Mouse (Mus musculus) kidney, adult 2 months (tissue): ENCODE data around the gene Osbp. TPM values are rescaled to one million over a fixed set of nuclear protein-coding genes. Genes with fewer than 3 reads are reported as not detected.
A peak's percentile ranks its signal among the peaks of the same experiment; 100 is the strongest.

ENCODE experiments used
- DNase-seq: peaks from one replicate; pipeline ENCODE4 v3.0.0; 2021
- H3K27ac ChIP-seq: fragments of 200-500 bp; 2 replicates; pipeline ENCODE4 v1.5.1; 2012; ENCODE audit warnings: low read depth, low read length, control low read depth, inconsistent platforms; ENCODE audit not compliant: insufficient read depth
- H3K27me3 ChIP-seq: fragments of 200-500 bp; replicated peaks from 2 replicates; pipeline ENCODE4 v1.6.1; 2012; ENCODE audit warnings: mild to moderate bottlenecking, moderate library complexity, low read length, inconsistent platforms; ENCODE audit not compliant: control insufficient read depth, insufficient read depth
- H3K36me3 ChIP-seq: fragments of 200-500 bp; 2 replicates; pipeline ENCODE4 v1.6.1; 2012; ENCODE audit warnings: mild to moderate bottlenecking, moderate library complexity, low read length, inconsistent platforms; ENCODE audit not compliant: control insufficient read depth, insufficient read depth
- H3K4me1 ChIP-seq: fragments of 200-500 bp; 2 replicates; pipeline ENCODE4 v1.6.1; 2011; ENCODE audit warnings: low read length; ENCODE audit not compliant: control insufficient read depth, insufficient read depth
- H3K4me3 ChIP-seq: fragments of 200-500 bp; 2 replicates; pipeline ENCODE4 v1.5.1; 2011; ENCODE audit warnings: mild to moderate bottlenecking, low read depth, low read length, control low read depth; ENCODE audit not compliant: insufficient read depth
- CTCF ChIP-seq: fragments of 200-500 bp; conservative IDR thresholded peaks from 2 replicates; pipeline ENCODE4 v1.5.1; 2011; ENCODE audit warnings: low read depth, mild to moderate bottlenecking, control low read depth, low read length, moderate library complexity, mixed read lengths; ENCODE audit not compliant: insufficient read depth, insufficient read length
- POLR2A ChIP-seq: fragments of 200-500 bp; IDR thresholded peaks from one replicate; pipeline ENCODE4 v1.6.1; 2011; ENCODE audit warnings: low read depth, low read length, control low read depth
- WGBS: fragments of 180-500 bp; shearing (Covaris S2); methylation state at CpG from one replicate; pipeline ENCODE4 v1.1.7; 2018; 5-methylcytosine and 5-hydroxymethylcytosine counted together
- polyA plus RNA-seq: library from polyadenylated mRNA; depleted of rRNA; stranded (reverse); fragments of >200 nt; gene quantifications from 2 replicates; pipeline ENCODE4 v1.2.3, GENCODE M21; 2012

The Osbp gene
- polyA plus RNA-seq, 1 experiment = 24.8 TPM

GRCm38 (mm10) chr19:11950747-11951146 lies 15.0 kb upstream of the Osbp start:
- no peak overlapping the region for H3K27ac ChIP-seq
- DNase-seq = no peak
- no peaks in the 10 kb centered on the region for H3K36me3 ChIP-seq
- H3K27me3 ChIP-seq = no peaks in the 10 kb centered on the region
- no peak for TF ChIP-seq CTCF
- 69% methylated on average over 7 of the region's 7 CpGs for WGBS
- H3K4me1 ChIP-seq = no peaks in the 10 kb centered on the region
- no peak overlapping the region for H3K4me3 ChIP-seq

GRCm38 (mm10) chr19:11954206-11954605 lies 11.5 kb upstream of the Osbp start:
- Histone ChIP-seq H3K27me3 (no peaks in the 10 kb centered on the region), H3K4me1 (no peaks in the 10 kb centered on the region), H3K4me3 (no peak overlapping the region), H3K36me3 (no peaks in the 10 kb centered on the region), H3K27ac (no peak overlapping the region)
- TF ChIP-seq CTCF (no peak), POLR2A (no peak)
- DNase-seq = no peak
- WGBS = 62% methylated on average over 6 of the region's 6 CpGs

GRCm38 (mm10) chr19:11956636-11957035 lies 9.1 kb upstream of the Osbp start:
- DNase-seq = no peak
- Histone ChIP-seq H3K36me3 (no peaks in the 10 kb centered on the region), H3K27me3 (no peaks in the 10 kb centered on the region), H3K4me1 (no peaks in the 10 kb centered on the region), H3K4me3 (no peak overlapping the region), H3K27ac (no peak overlapping the region)
- TF ChIP-seq CTCF (no peak), POLR2A (no peak)
- 75% methylated on average over 5 of the region's 5 CpGs for WGBS

- no peak overlapping the region for H3K4me3 ChIP-seq
- DNase-seq = no peak
- H3K4me1 ChIP-seq = no peaks in the 10 kb centered on the region
- no peaks in the 10 kb centered on the region for H3K27me3 ChIP-seq
- TF ChIP-seq CTCF (no peak), POLR2A (no peak)
- no peak overlapping the region for H3K27ac ChIP-seq
- WGBS = 93% methylated on average over 5 of the region's 5 CpGs
- no peaks in the 10 kb centered on the region for H3K36me3 ChIP-seq
These were observed 8.3 kb upstream of the Osbp start for GRCm38 (mm10) chr19:11957396-11957795.

- WGBS = 83% methylated on average over 8 of the region's 8 CpGs
- Histone ChIP-seq H3K27ac (no peak overlapping the region), H3K4me3 (no peak overlapping the region), H3K36me3 (no peaks in the 10 kb centered on the region), H3K4me1 (no peaks in the 10 kb centered on the region), H3K27me3 (no peaks in the 10 kb centered on the region)
- no peak for DNase-seq
- TF ChIP-seq CTCF (no peak), POLR2A (no peak)
These were observed 7.9 kb upstream of the Osbp start for GRCm38 (mm10) chr19:11957846-11958245.

GRCm38 (mm10) chr19:11964266-11964665 lies 1.5 kb upstream of the Osbp start:
- no peak overlapping the region for H3K27ac ChIP-seq
- TF ChIP-seq CTCF = no peak

GRCm38 (mm10) chr19:11966201-11966636 lies 478 bp downstream of the Osbp start:
- 1% methylated on average over 18 of the region's 18 CpGs for WGBS
- H3K4me1 ChIP-seq = peaks cover 5% of the 10 kb centered on the region
- DNase-seq = peak; percentile 60

More at GRCm38 (mm10) chr19:11964266-11964665, 1.5 kb upstream of the Osbp start:
- H3K4me3 ChIP-seq = no peak overlapping the region
- DNase-seq = no peak
- no peaks in the 10 kb centered on the region for H3K27me3 ChIP-seq
- H3K4me1 ChIP-seq = peaks cover 5% of the 10 kb centered on the region
- H3K36me3 ChIP-seq = no peaks in the 10 kb centered on the region
- WGBS = 100% methylated on average over 1 of the region's 1 CpGs

More at GRCm38 (mm10) chr19:11966201-11966636, 478 bp downstream of the Osbp start:
- TF ChIP-seq CTCF = no peak
- TF ChIP-seq POLR2A = no peak
- no peaks in the 10 kb centered on the region; the same call in 1 of the 2 replicates for H3K36me3 ChIP-seq
- H3K27me3 ChIP-seq = no peaks in the 10 kb centered on the region
- peak overlapping the region; percentile 65; the same call in 1 of the 2 replicates for H3K27ac ChIP-seq
- peak overlapping the region; percentile 100 for H3K4me3 ChIP-seq
